Mouse (Mus musculus): ENCODE data around the gene Klf15. TPM values are rescaled to one million over a fixed set of nuclear protein-coding genes. Genes with fewer than 3 reads are reported as not detected.
A peak's percentile ranks its signal among the peaks of the same experiment; 100 is the strongest.

Gene Klf15
- polyA plus RNA-seq, 1 experiment from 2014 or later, result 45.6 TPM

DNA sequence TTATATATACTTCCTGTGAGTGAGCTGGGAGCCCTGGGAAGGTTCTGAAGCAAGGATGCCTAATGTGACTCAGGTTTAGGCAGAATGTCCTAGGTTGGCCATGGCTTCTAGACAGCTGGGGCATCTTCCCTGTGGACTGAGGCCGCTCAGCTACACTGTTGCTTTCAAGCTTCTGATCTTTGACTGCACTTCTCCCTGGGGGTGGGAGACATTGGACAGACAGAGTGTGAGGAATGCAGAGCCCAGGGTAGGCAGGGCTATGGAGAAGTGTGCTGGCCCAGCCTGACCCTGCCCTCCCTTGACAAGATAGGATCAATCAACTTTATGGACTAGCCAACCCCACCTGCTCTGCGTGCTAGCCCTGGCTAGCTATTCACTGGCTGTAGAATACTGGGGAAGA is 1.2 kb upstream of the Klf15 start:
- Histone ChIP-seq H3K4me2 (ENCODE audit: low read depth, low read length) (0 out of 2 replicates have a peak overlapping the region, but pooled peaks have one; percentile 74), H3K9me3 (ENCODE audit: low read length) (no peaks in the 10 kb centered on the region), H3K4me3 (ENCODE audit: low read depth, low read length) (no peak overlapping the region), H3K27me3 (ENCODE audit: insufficient read depth, low read length) (peaks cover 26% of the 10 kb centered on the region), H3K36me3 (replicated peaks; ENCODE audit: insufficient read depth, low read length) (no peaks in the 10 kb centered on the region), H3K9ac (replicated peaks) (no peak overlapping the region; the same call in 1 of the 2 replicates), H3K27ac (ENCODE audit: low read depth) (0 out of 2 replicates have a peak overlapping the region, but pooled peaks have one; percentile 99), H3K4me1 (ENCODE audit: insufficient read depth) (peaks cover 8% of the 10 kb centered on the region; the same call in 1 of the 2 replicates)
- ATAC-seq (no peak), DNase-seq (no peak)
- TF ChIP-seq CTCF (IDR thresholded peaks at IDR 0.05; ENCODE audit: low read depth), result no peak
- no peak for TF ChIP-seq EP300 (IDR thresholded peaks at IDR 0.05; ENCODE audit: low read depth)
- WGBS (ENCODE audit: insufficient replicate concordance), result 54% methylated on average over 2 of the region's 2 CpGs

DNA sequence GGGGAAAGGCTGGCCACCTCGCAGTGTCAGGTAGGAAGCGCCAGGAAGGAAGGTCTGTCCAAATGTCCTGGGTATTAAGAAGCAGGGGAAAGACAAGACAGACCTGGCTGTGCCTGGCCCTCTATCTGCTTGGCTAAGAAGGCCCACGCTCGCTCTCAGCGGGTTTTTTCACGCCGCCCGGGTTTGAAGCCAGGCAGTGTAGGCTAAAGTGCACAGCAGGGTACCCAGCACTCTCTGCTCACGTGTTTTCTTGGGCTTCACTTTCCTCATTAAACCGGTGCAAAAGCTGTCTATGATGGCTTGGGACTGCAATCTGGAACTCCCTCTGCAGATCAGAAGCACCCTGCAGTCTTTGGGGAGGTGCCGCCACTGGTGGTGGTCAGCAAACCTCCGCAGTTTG is 605 bp upstream of the Klf15 start:
- Histone ChIP-seq H3K27me3 (ENCODE audit: insufficient read depth, low read length) (peaks cover 26% of the 10 kb centered on the region), H3K4me3 (ENCODE audit: low read depth, low read length) (peak overlapping the region; percentile 63), H3K27ac (ENCODE audit: low read depth) (peak overlapping the region; percentile 99), H3K36me3 (replicated peaks; ENCODE audit: insufficient read depth, low read length) (no peaks in the 10 kb centered on the region; the same call in none of the 2 replicates), H3K9ac (replicated peaks) (peak overlapping the region; percentile 81), H3K4me2 (ENCODE audit: low read depth, low read length) (peak overlapping the region; percentile 74), H3K4me1 (ENCODE audit: insufficient read depth) (peaks cover 8% of the 10 kb centered on the region; the same call in 1 of the 2 replicates), H3K9me3 (ENCODE audit: low read length) (no peaks in the 10 kb centered on the region)
- TF ChIP-seq EP300 (IDR thresholded peaks at IDR 0.05; ENCODE audit: low read depth) (no peak), CTCF (IDR thresholded peaks at IDR 0.05; ENCODE audit: low read depth) (no peak)
- WGBS (ENCODE audit: insufficient replicate concordance), result 21% methylated on average over 12 of the region's 12 CpGs
- DNase-seq (no peak), ATAC-seq (no peak)

DNA sequence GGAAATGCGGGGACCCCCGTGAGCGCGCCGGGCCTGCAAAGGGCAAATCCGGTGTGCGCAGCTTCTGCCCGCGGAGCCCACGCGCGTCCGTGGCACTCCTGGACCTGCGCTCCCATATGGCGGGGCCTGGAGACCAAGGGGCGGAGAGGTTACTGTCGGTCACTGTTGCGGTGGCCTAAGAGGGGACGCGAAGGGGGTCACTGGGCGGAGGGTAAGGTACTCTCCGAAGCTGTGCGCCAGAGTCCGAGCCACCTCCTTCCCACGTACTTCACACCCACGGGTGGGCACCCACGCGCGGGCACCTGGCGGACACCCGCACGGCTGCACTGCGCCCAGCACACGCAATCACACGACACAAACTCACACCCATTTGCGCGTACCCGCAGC is 458 bp downstream of the Klf15 start:
- Histone ChIP-seq H3K9me3 (ENCODE audit: low read length) (no peaks in the 10 kb centered on the region), H3K4me3 (ENCODE audit: low read depth, low read length) (peak overlapping the region; percentile 63), H3K27me3 (ENCODE audit: insufficient read depth, low read length) (peaks cover 26% of the 10 kb centered on the region), H3K4me2 (ENCODE audit: low read depth, low read length) (peak overlapping the region; percentile 74), H3K4me1 (ENCODE audit: insufficient read depth) (peaks cover 8% of the 10 kb centered on the region; the same call in 1 of the 2 replicates), H3K9ac (replicated peaks) (peak overlapping the region; percentile 81), H3K36me3 (replicated peaks; ENCODE audit: insufficient read depth, low read length) (no peaks in the 10 kb centered on the region; the same call in none of the 2 replicates), H3K27ac (ENCODE audit: low read depth) (peak overlapping the region; percentile 99)
- DNase-seq, result no peak
- WGBS (ENCODE audit: insufficient replicate concordance), result 5% methylated on average over 35 of the region's 38 CpGs
- peak; percentile 18 for ATAC-seq
- TF ChIP-seq CTCF (IDR thresholded peaks at IDR 0.05; ENCODE audit: low read depth) (no peak), EP300 (IDR thresholded peaks at IDR 0.05; ENCODE audit: low read depth) (no peak)

DNA sequence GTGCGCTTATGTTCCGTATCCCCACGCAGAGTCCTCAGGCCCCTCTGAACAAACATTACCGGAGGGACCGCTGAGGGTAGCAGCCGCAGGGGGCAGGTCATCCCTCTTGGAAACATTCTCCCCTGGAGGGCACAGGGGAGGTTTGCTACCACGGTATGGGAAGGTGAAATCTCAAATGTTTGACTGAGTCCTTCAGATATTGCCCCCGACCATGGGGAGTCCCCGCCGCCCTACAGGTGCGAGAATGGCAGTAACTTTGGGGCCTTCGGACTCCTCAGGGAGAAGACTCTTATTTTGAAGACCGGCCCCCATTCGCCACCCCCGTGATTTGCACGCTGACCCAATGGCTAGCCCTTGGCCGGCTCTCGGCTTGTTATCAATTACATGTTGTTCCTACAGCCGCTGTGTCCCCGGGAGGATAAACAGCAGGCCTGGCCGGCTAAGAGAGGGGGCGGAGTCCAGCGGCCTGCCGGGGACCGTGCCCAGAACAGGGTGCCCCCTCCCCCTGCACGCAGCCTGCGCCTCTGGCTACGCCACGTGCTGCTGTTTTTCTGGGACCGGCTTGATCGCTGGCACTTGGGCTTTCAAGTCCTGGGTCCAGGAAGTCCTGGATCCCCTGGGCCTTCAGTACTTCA is 969 bp downstream of the Klf15 start:
- DNase-seq, result peak; percentile 87

DNA sequence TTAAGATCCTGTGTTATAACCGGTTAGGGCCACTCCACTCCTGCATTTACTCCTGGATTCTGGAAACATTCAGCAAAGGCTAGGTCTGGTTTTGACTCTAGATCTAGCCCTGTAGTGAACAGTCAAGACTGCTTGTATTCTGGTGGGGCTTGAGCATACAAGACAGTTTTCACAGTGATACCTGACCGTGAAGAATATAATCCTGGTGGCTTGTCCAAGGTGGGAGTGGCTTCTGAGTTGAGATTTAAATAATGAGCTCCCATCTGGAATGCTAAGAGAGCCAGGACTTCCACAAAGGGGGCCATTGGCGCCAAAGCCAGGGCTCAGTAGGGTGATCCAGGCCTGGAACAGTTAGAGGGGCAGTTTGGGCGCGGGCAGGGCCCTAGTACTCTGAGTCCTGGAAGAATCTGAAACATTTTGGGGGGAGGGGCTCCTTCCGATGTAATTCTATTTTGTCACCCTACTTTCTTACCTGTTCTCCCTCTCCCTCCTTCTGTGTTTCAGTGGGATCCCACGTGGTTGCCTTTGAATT is 1.6 kb downstream of the Klf15 start:
- Histone ChIP-seq H3K36me3 (replicated peaks; ENCODE audit: insufficient read depth, low read length) (no peaks in the 10 kb centered on the region; the same call in none of the 2 replicates), H3K4me3 (ENCODE audit: low read depth, low read length) (peak overlapping the region; percentile 11), H3K9ac (replicated peaks) (peak overlapping the region; percentile 56), H3K4me2 (ENCODE audit: low read depth, low read length) (peak overlapping the region; percentile 74), H3K4me1 (ENCODE audit: insufficient read depth) (peaks cover 8% of the 10 kb centered on the region; the same call in 1 of the 2 replicates), H3K9me3 (ENCODE audit: low read length) (no peaks in the 10 kb centered on the region), H3K27ac (ENCODE audit: low read depth) (peak overlapping the region; percentile 99), H3K27me3 (ENCODE audit: insufficient read depth, low read length) (peaks cover 26% of the 10 kb centered on the region)
- ATAC-seq, result no peak
- TF ChIP-seq EP300 (IDR thresholded peaks at IDR 0.05; ENCODE audit: low read depth) (no peak), CTCF (IDR thresholded peaks at IDR 0.05; ENCODE audit: low read depth) (no peak)
- DNase-seq, result no peak
- WGBS (ENCODE audit: insufficient replicate concordance), result 40% methylated on average over 7 of the region's 7 CpGs

More for the DNA sequence above, 969 bp downstream of the Klf15 start:
- Histone ChIP-seq H3K4me3 (ENCODE audit: low read depth, low read length) (peak overlapping the region; percentile 63), H3K9me3 (ENCODE audit: low read length) (no peaks in the 10 kb centered on the region), H3K27ac (ENCODE audit: low read depth) (peak overlapping the region; percentile 99), H3K4me1 (ENCODE audit: insufficient read depth) (peaks cover 8% of the 10 kb centered on the region; the same call in 1 of the 2 replicates), H3K36me3 (replicated peaks; ENCODE audit: insufficient read depth, low read length) (no peaks in the 10 kb centered on the region; the same call in none of the 2 replicates), H3K27me3 (ENCODE audit: insufficient read depth, low read length) (peaks cover 26% of the 10 kb centered on the region), H3K9ac (replicated peaks) (peak overlapping the region; percentile 81), H3K4me2 (ENCODE audit: low read depth, low read length) (peak overlapping the region; percentile 74)
- TF ChIP-seq CTCF (IDR thresholded peaks at IDR 0.05; ENCODE audit: low read depth), result peak; percentile 4; the same call in 1 of the 2 replicates
- TF ChIP-seq EP300 (IDR thresholded peaks at IDR 0.05; ENCODE audit: low read depth), result peak; percentile 80
- 1% methylated on average over 31 of the region's 31 CpGs for WGBS (ENCODE audit: insufficient replicate concordance)
- peak; percentile 82 for ATAC-seq

GRCm38 (mm10) chr6:90465028-90465640 is 2.8 kb downstream of the Klf15 start:
- H3K4me2 ChIP-seq (ENCODE audit: low read depth, low read length), result peak overlapping the region; percentile 74
- peaks cover 8% of the 10 kb centered on the region; the same call in 1 of the 2 replicates for H3K4me1 ChIP-seq (ENCODE audit: insufficient read depth)
- peaks cover 26% of the 10 kb centered on the region for H3K27me3 ChIP-seq (ENCODE audit: insufficient read depth, low read length)
- peak overlapping the region; percentile 48 for H3K4me3 ChIP-seq (ENCODE audit: low read depth, low read length)
- peak overlapping the region; percentile 71 for H3K9ac ChIP-seq (replicated peaks)
- no peak for TF ChIP-seq EP300 (IDR thresholded peaks at IDR 0.05; ENCODE audit: low read depth)
- TF ChIP-seq CTCF (IDR thresholded peaks at IDR 0.05; ENCODE audit: low read depth), result no peak
- peak overlapping the region; percentile 99 for H3K27ac ChIP-seq (ENCODE audit: low read depth)
- no peaks in the 10 kb centered on the region; the same call in none of the 2 replicates for H3K36me3 ChIP-seq (replicated peaks; ENCODE audit: insufficient read depth, low read length)
- peak; percentile 55 for DNase-seq
- peak; percentile 18 for ATAC-seq
- H3K9me3 ChIP-seq (ENCODE audit: low read length), result no peaks in the 10 kb centered on the region
- 70% methylated on average over 11 of the region's 11 CpGs for WGBS (ENCODE audit: insufficient replicate concordance)

Data from liver, postnatal 0 days (tissue).